Mouse (Mus musculus): ENCODE measurements around the gene Myl7. TPM values are rescaled to one million over a fixed set of nuclear protein-coding genes. Genes with fewer than 3 reads are reported as not detected.
"Not testable (repeated sequence)": the region's sequence is repeated elsewhere in the genome, so short reads cannot be mapped to it uniquely, and the experiment has no call there.

Gene Myl7
- not detected for total RNA-seq (2022)

DNA sequence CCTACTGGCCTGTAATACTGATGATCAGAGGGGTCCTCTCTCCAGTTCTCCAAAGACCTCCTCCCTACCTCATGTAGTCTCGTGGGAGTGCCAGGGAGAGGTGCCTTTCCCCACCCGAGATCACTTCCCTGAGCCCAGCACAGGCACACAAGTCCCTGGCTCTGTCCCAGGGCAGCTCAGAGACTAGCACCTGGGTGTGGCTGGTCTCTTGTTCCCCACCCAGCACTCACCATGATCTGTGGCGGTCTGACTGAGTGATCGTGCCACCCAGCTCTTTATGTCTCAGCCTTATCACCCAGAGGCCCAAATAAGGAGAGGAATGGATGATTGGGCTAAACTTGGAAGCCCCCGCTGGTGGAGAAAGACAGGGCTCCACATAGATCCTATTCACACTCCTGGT lies at the start of gene Myl7:
Gene Myl7 (minus strand): TSS at position 252 of the 400 bp plus-strand sequence.
- DNase-seq (ENCODE audit: low spot score in 2 of 2) = no peak

DNA sequence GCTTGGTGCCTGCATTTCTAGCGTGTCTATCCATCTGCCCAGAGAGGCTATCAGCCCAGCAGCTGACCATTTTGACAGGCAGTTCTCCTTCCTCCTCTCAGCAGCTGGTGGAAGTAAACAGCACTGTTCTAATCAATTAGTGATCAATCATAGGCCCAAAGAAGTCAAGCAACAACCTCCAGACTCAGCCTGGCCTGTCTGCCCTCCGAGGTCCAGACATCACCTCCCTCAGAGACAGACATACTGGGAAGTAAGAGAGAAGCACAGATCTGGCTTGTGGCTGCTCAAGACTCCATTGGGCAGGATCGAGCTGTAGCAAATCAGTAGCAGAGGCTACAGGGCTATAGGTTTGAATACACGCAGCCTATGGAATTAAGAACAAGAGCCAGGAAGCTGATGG lies 49.2 kb upstream of the Myl7 start:
- DNase-seq (ENCODE audit: low spot score in 2 of 2) = no peak

DNA sequence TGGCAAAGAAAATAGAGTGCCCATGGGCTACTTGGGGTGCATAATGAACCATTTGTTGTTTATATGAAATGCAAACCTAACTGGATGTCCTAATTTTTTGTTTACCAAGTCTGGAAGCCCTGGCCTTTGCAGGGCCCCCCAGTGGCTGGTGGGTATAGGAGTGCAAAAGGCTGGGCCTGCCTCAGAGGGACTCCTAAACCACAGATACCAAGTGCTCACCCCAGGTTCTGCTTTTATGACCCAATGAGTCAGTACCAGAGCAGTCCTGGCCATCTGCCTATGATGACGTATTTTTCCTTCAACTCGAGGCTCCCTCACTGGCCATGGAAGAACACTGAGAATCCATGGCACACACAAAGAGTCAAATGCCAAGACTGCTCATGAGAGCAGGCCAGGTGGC lies 46.5 kb upstream of the Myl7 start:
- DNase-seq (ENCODE audit: low spot score in 2 of 2) = no peak

- DNase-seq (ENCODE audit: low spot score in 2 of 2) = no peak
Observed at GRCm38 (mm10) chr11:5942966-5943365, 44.4 kb upstream of the Myl7 start.

DNA sequence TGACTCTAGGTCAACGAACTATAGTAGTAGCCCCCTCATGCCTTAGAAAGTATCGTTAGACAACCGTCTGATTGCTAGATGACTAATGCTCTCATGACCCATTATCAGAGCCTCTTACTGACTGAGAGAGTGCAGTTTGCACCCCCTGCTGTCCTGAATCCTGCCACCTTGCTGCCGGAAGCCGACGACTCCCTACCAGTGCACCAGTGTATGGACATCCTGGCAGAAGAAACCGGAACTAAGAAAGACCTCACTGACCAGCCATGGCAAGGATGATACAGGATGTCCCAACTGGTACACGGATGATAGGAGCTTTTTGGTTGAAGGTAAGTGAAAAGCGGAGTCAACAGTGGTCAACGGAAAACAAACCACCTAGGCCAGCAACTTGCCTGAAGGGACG lies 35.9 kb upstream of the Myl7 start:
- DNase-seq (ENCODE audit: low spot score in 2 of 2) = not testable (repeated sequence)

GRCm38 (mm10) chr11:5931947-5932346 lies 33.4 kb upstream of the Myl7 start:
- not testable (repeated sequence) for DNase-seq (ENCODE audit: low spot score in 2 of 2)

GRCm38 (mm10) chr11:5930578-5930977 lies 32.0 kb upstream of the Myl7 start:
- no peak for DNase-seq (ENCODE audit: low spot score in 2 of 2)

DNA sequence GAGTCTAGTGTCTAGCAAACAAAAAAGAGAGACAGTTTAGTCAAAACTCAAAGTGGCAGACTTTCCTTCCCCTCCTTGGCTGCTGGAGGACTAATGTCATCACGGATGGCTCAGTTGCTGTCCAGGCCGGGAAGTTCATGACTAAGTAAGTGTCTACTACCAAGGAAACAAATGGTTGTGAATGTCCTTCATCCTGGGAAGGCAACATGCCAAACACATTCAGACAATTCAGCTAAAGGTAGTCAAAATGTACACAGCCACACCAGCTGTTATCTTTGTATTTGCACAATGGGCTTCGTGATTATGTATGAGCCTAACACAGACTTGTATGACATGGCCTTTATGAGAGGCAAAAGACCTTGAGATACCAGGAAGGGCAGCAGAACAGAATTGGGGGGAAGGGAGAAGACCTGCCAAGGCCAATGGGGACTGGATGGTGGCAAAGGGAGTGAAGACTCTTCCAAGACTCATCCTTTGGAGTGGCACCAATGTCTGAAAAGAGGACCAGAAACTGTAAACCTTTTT lies 28.2 kb upstream of the Myl7 start:
- no peak for DNase-seq (ENCODE audit: low spot score in 2 of 2)

GRCm38 (mm10) chr11:5924699-5925098 lies 26.1 kb upstream of the Myl7 start:
- no peak for DNase-seq (ENCODE audit: low spot score in 2 of 2)

DNA sequence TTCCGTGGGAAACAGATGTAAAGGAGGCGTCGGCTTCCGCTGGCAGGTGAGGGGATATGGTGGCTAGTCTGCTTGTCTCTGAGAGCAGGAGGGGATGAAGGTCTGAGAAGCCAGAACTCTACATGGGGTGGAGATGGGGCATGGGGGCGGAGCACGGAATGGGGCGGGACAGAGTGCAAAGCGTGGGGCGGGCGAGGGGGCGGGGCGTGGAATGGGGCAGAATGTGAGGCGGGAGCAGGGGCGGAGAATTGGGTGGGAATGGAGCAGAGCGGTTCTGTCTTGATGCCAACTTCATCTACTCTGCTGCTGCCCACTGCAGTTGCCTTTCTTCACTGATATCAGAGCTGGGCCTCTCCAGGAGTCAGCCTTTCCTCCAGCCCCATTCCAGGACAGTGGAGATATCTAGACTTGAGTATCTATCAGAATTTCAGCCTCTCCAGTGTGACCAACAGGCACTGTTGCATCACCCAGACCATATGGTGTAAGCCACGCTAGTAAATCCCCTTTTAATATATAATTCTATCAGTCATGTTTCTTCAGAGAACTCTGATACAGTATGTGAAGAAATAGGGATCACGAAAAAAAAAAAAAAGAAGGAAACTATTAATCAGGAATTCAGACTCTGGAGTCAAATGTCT lies 21.9 kb upstream of the Myl7 start:
- no peak for DNase-seq (ENCODE audit: low spot score in 2 of 2)

GRCm38 (mm10) chr11:5919606-5920005 lies 21.0 kb upstream of the Myl7 start:
- no peak for DNase-seq (ENCODE audit: low spot score in 2 of 2)

GRCm38 (mm10) chr11:5918111-5918510 lies 19.5 kb upstream of the Myl7 start:
- DNase-seq (ENCODE audit: low spot score in 2 of 2) = no peak

GRCm38 (mm10) chr11:5916178-5916548 lies 17.6 kb upstream of the Myl7 start:
- DNase-seq (ENCODE audit: low spot score in 2 of 2) = no peak

GRCm38 (mm10) chr11:5915429-5916177 lies 17.0 kb upstream of the Myl7 start:
- DNase-seq (ENCODE audit: low spot score in 2 of 2) = peak in 1 of 2 experiments; percentile 61

- DNase-seq (ENCODE audit: low spot score in 2 of 2) = no peak
Observed at GRCm38 (mm10) chr11:5914940-5915339, 16.4 kb upstream of the Myl7 start.

GRCm38 (mm10) chr11:5913936-5914335 lies 15.4 kb upstream of the Myl7 start:
- no peak for DNase-seq (ENCODE audit: low spot score in 2 of 2)

- DNase-seq (ENCODE audit: low spot score in 2 of 2) = peak in 1 of 2 experiments; percentile 40
Observed at GRCm38 (mm10) chr11:5913256-5913655, 14.7 kb upstream of the Myl7 start.

DNA sequence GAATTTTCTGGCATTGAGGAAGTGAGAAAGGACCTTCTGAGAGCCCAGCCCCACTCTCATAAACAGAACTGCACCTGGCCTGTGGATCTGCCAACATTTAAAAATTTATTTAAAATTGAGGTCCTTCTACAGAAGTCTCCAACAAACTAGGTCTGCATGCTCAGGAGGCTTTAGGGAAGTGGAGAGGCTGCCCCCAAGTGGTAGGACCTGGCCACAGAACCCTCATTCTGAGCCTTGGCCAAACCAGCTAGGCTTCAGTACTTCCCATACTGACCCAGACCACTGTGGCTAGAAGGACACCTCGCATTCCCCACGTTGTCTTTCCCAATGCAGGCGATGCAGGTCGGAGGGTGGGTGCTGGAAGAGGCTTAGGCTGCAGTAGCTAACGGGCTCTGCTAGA lies 14.1 kb upstream of the Myl7 start:
- peak in 1 of 2 experiments; percentile 54 for DNase-seq (ENCODE audit: low spot score in 2 of 2)

GRCm38 (mm10) chr11:5908642-5909041 lies 10.1 kb upstream of the Myl7 start:
- no peak for DNase-seq (ENCODE audit: low spot score in 2 of 2)

DNA sequence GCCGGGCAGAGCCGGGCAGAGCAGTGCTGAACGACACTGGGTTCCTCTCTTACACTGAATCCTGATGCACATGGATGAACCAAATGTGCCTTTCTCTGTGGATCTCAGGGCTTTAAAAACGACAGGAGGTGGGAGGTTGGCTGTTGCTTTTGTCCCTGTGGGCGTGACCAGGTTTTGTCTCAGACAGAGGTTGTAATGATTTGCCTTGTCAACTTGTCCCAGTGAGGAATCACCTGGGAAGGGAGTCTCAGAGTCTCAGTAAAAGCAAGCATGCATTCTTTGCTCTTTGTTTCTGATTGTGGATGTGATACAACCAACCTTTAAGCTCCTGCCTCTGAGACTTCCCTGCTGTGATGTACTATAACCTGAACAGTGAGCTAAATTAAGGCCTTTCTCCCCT lies 8.5 kb upstream of the Myl7 start:
- no peak for DNase-seq (ENCODE audit: low spot score in 2 of 2)

GRCm38 (mm10) chr11:5905778-5906518 lies 7.4 kb upstream of the Myl7 start:
- peak in 1 of 2 experiments; percentile 33 for DNase-seq (ENCODE audit: low spot score in 2 of 2)

- no peak for DNase-seq (ENCODE audit: low spot score in 2 of 2)
Observed at GRCm38 (mm10) chr11:5904871-5905270, 6.3 kb upstream of the Myl7 start.

All from left cerebral cortex, adult 8-10 months (tissue).